Mouse (Mus musculus) cerebellum, adult 18-20 months (tissue): ENCODE data around the gene Nphs1.
"Not testable (repeated sequence)": the region's sequence is repeated elsewhere in the genome, so short reads cannot be mapped to it uniquely, and the experiment has no call there.

Source experiments
- DNase-seq, 2 experiments: peaks; one replicate each; pipeline ENCODE4 v3.0.0; 2021

The Nphs1 gene

GRCm38 (mm10) chr7:30443696-30444095 lies 14.4 kb upstream of the Nphs1 start:
- no peak for DNase-seq

DNA sequence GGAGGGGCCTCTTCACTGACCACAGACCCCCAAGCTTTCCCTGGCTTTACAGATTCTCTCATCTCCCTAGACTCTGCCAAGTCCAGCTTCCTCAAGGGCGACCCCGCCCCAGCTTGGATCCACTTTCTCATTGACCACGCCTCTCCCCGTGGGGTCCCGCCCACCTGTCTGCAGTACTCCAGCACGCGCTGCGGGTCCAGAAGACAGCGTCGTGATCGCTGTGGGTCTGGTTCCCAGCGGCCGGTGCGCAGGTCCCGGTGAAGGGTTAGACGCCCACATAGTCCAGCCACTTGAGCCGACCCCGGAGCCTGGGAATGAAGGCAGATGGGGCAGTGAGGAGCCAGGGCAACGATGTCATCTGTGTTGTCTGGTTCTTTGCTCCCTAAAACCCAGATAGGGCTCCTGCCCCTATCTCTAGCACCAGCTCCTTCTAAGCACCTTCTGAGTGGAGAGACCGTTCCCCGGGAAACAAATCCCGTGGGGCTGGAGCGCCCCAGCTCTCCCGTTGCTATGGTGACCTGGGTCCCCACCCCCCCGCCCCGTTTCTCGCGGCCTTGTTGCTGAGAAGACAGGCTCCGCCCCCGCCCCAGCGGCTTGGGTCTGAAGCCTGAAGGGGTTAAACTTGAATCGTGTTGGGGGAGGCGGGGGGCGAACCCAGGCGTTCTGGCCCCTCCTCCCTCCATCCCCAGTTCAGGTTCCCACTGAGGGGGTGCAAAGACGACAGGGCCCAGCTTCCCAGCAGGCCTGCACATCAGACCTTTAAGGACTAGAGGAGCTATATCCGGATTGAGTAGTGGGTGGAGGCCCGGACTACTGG lies 13.8 kb upstream of the Nphs1 start:
- DNase-seq: peak in 1 of 2 experiments; percentile 48

DNA sequence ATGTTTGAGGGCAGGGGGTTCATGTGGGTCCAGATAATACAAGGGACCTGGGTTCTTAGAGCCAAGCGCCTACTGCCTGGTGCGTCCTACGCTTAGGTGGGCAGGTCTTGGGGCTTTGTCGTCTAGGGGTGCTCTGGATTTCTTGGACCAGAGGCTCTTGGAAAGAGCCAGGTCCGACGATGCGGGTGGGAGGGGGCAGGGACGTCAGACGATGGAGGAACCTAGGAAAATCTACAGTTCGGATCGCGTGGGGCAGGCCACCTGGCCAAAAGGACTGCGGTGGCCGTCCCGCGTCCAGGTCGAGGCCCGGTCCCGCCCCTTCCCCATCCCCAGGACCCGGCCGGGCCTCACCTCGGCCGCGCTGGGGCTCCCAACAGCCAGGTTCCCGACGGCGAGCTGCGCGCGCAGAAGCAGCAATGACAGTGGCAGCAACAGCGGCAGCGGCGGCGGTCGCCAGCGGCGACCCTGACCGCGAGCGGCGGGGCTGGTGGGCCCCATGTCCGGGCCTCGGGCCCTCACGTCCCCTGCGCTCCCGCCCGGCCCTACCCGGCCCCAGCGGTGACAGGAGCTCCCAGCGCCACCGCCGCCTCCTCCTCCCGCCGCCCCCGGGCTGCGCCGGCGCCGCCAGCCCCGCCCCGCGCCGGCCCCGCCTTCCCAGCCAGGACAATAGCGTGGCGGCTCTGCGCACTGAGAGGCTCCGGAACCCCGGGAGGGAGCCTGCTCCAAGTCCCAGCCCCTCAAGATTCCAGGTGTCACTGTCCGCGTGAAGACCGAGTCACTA lies 13.0 kb upstream of the Nphs1 start, which contains the start of gene Aplp1:
Aplp1 (minus strand) TSS at position 565 of the 781 bp plus-strand sequence.
- DNase-seq: peak; percentile 85 to 90

DNA sequence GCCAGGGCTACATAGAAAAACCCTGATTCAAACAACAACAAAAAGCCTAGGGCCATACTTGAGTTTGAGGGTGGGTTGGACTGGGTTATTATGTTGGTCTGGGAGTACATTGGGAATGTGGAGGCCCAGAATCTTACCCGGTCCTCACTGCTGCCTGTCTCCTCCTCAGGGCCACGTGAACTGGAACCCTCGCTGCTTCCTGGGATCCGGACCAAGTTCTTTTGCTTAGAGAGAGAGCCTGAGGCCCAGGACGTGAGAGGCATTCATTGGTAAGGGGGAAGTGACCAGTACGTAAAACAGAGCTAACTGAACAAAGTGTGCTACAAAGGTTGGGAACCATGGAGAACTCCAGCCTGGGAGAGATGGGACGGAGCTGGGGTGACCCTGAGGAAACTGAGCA lies 7.9 kb upstream of the Nphs1 start:
- no peak for DNase-seq

GRCm38 (mm10) chr7:30453327-30453726 lies 4.8 kb upstream of the Nphs1 start:
- DNase-seq: no peak

- DNase-seq: no peak
Measured at GRCm38 (mm10) chr7:30453766-30454165, 4.3 kb upstream of the Nphs1 start.

- DNase-seq: no peak
Measured at GRCm38 (mm10) chr7:30454259-30454658, 3.9 kb upstream of the Nphs1 start.

- DNase-seq: no peak
Measured at GRCm38 (mm10) chr7:30456487-30456886, 1.6 kb upstream of the Nphs1 start.

- DNase-seq: no peak
Measured at GRCm38 (mm10) chr7:30456911-30457628, 1.0 kb upstream of the Nphs1 start.

DNA sequence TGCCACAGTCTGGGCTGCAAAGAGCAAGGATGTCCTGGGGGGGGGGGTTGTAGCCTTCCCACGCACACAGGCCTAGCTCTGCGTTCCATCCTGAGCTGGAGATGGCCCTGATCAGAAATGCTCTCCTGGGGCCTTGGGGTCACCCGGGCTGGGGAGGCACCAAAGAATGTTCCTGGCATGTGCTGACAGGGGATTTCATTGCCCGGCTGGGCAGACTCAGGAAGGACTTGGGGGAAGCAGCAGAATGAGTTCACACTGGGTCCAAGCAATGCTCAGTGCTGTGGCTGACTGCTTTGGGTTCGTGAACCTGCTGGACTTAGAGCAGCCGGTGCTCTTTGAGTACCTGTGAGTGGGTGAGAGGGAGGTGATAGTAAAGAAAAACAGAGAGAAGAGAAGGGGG lies 1.4 kb downstream of the Nphs1 start:
- no peak for DNase-seq

DNA sequence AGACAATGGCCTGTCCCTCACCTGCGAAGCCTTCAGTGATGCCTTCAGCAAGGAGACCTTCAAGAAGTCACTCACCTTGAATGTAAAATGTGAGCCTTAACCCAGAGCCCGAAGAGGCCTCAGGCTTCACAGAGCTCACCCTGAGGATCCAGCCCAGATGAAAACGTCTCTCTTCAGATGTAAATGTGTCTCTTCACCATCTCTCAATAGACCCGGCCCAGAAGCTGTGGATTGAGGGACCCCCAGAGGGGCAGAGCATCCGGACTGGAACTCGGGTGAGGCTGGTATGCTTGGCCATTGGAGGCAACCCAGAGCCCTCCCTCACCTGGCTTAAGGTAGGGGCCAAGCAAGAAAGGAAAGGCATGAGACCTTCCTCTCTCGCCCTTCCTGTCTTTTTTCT lies 5.5 kb downstream of the Nphs1 start:
- no peak for DNase-seq

GRCm38 (mm10) chr7:30463996-30464395 lies 5.9 kb downstream of the Nphs1 start:
- DNase-seq: no peak

DNA sequence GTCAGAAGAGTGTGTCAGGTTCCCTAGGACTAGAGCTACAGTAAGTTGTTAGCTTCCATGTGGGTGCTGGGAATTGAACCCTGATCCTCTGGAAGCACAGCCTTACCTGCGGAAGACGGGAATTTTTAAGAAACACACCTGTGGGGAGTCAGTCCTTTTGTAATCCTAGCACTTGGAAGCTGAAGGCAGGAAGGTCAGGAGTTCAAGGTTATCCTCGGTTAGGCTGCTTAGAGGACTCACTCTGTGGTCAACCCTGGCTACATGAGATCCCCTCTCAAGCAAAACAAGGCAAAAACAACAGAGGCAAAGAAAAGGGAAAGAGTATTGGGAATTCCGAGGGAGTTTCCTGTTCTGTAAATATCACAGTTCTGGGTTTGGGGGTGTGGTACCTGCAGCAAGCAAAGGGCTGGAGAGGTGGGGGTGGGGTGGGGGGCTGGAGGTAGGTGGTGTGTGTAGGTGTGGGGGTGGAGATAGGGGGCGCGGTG lies 6.7 kb downstream of the Nphs1 start:
- DNase-seq: no peak

DNA sequence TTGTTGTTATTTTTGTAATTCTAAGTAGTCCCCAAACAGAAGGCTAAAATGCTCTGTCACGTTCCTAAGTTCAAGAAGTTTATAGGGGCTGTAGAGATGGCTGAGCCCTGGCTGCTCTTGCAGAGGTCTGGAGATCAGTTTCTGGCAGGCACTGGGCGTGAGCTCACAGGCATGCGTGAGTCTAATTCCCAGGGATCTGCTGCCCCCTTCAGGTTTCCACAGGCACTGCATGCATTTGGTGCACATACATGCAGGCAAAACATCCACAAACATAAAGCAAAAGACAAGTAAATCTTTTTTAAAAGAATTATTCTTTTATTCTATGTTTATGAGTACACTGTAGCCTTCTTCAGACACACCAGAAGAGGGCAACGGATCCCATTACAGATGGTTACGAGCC lies 14.3 kb downstream of the Nphs1 start:
- DNase-seq: no peak

GRCm38 (mm10) chr7:30474999-30475398 lies 16.9 kb downstream of the Nphs1 start:
- DNase-seq: no peak

DNA sequence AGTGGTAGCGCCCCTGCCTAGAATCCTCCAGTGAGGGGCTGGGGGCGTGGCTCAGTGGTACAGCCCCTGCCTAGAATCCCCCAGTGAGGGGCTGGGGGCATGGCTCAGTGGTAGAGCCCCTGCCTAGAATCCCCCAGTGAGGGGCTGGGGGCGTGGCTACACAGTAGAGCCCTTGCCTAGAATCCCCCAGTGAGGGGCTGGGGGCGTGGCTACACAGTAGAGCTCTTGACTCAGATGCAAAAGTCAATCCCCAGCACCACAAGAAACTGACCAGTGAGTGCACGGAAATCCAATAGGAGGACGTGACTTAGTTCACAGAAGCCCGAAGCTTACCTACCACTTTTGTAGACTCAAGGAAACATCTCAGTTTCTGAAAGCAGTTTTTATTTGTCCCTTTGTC lies 18.0 kb downstream of the Nphs1 start:
- DNase-seq: not testable (repeated sequence)

GRCm38 (mm10) chr7:30477415-30478381 lies 19.6 kb downstream of the Nphs1 start:
- DNase-seq: peak; percentile 29 to 33

- no peak for DNase-seq
Measured at GRCm38 (mm10) chr7:30484250-30484649, 26.1 kb downstream of the Nphs1 start.

DNA sequence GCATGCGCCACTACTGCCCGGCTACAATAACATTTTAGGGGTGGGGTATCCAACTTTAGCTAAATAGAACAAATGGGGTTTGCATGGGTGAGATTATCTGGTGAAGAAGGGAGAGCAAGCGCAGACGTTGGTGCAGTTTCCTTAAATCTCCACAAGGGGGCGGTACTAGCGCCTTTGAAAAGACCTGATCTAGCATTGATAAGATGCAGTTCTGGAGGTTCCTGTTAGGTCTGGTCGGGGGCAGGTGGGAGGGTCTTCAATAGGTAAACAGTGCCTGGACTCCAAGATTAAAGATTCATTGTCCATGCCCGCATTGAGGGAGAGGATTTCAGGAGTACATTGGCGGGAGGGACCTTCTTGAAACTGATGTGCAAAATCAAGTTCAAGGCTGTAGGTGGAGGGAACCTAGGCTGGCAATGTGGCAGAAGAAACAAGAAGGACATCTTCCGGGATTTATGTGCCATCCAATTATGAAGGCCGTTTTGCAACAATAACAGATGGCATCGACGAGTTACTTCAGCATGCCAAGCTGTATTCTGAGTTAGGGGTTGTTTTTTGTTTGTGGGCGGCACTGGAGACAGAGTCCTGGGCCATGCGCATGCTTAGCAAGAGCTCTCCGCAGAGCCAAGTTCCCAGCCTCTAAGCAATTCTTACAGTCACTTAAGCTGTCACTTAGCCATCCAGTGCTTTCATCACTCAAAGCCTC lies 32.3 kb downstream of the Nphs1 start:
- peak; percentile 63 to 67 for DNase-seq

- no peak for DNase-seq
Measured at GRCm38 (mm10) chr7:30490957-30491307, 32.8 kb downstream of the Nphs1 start.

DNA sequence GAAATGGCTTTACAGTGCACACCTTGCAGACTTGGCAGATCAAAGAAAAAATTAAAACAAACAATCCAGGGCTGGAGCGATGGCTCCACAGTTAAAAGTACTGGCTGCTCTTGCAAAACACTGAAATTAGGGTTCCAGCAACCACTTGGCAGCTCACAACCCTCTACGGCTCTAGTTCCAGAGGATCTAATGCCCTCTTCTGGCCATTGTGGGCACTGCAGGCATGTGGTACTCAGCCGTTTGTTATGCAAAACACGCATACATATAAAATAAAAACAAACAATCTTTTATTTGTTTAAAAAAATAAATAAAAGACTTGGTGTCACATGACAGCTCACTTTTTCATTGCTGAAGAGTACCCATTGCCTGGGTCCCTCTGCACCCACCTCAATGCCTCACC lies 34.6 kb downstream of the Nphs1 start:
- peak; percentile 88 to 89 for DNase-seq
